Mouse (Mus musculus) skeletal muscle tissue, postnatal 0 days (tissue): ENCODE data around the gene Olfr190. TPM values are rescaled to one million over a fixed set of nuclear protein-coding genes. Genes with fewer than 3 reads are reported as not detected.

Experiments
- polyA plus RNA-seq: library from polyadenylated mRNA; unstranded; fragments of >200 nt; fragmentation: Nextera tagmentation; extraction: Ambion mirVana; gene quantifications from 2 replicates; pipeline ENCODE4 v1.2.1, GENCODE M21; 2015

The Olfr190 gene
- not detected in 2 replicates for polyA plus RNA-seq

DNA sequence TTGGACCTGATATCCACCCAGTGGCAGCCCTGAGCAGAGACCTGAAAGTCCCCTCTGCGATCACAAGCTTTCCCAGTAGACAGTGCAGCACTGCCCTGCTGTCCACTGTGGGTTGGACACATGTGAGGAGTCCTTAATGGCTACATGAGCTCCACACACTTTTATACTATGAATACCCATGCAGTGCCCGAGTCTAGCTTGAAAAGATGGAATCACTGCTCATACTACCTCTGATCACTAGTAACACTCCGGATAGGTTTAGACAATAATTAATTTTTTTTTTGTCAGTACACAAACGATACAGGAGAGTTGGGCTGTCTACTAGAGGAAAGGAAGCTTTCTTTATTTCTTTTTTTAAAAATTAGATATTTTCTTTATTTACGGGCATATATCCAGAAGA is at the start of gene Olfr190:
Olfr190 (minus strand) TSS at position 101 of the 400 bp plus-strand sequence.

DNA sequence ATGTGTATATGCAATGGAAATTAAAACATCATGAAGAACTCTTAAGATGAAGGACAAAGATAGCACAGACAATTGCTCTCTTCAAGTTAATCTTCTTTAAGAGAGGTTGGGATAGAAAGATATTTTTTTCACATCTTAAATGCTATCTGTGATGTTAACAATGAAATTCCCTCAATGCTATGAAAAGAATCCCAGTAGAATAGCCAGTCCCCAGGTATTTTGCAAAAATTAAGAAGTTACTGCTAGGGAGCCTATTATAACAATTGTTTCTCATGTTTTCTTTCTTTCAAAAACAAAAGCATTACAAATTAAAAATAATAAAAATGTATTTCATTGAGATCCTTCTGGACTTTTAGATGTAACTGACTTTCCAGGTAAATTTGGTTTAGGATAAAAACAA is 43.2 kb upstream of the Olfr190 start, which contains the start of gene Olfr194:
Olfr194 (minus strand) TSS at position 101 of the 400 bp plus-strand sequence.

DNA sequence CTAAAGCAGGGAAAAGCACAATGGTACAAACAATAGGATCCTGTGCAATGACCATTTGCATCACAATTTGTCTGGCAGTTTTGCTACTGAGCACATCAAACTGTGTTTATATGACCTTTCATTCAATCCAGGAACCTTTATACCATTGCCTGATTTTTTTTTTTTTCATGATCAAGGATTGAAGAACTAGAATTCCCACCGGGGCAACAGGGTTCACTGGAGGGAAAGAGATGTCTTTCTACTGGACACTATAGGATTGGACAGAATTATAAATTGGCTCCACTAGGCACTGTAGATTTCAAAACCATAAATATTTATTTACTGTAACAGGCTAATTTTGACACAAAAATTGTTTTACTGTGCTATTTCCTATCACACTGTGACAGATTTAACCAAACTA is 34.0 kb upstream of the Olfr190 start, which contains the start of gene Olfr193:
Olfr193 (minus strand) TSS at position 101 of the 400 bp plus-strand sequence.

DNA sequence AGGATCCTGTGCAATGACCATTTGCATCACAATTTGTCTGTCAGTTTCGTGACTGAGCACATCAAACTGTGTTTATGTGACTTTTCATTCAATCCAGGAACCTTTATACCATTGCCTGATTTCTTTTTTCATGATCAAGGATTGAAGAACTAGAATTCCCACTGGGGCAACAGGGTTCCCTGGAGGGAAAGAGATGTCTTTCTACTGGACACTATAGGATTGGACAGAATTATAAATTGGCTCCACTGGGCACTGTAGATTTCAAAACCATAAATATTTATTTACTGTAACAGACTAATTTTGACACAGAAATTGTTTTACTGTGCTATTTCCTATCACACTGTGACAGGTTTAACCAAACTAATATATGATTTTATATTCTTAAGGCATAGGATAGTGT is 11.9 kb upstream of the Olfr190 start, which contains the start of gene Olfr191:
Olfr191 (minus strand) TSS at position 101 of the 400 bp plus-strand sequence.

DNA sequence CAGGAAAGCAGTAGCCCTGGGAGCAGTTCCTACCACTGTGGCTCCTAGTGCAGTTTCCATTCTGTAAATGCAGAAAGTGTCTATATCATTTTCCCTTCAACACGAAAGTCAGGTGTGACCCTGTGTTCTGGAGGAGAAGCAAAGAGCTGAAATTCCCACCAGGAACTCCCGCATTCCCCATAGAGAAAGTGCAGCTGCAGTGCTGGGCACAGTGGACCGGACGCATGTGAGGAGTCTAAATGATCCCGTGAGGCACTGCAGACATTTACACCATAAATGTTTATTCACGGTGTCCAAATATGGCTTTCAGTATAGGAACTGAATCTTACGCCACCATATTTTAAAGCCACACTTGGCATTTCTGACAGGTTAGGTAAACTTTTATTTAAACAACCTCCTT is 38.1 kb downstream of the Olfr190 start, which contains the start of gene Olfr187:
Olfr187 (minus strand) TSS at position 58 of the 400 bp plus-strand sequence.

DNA sequence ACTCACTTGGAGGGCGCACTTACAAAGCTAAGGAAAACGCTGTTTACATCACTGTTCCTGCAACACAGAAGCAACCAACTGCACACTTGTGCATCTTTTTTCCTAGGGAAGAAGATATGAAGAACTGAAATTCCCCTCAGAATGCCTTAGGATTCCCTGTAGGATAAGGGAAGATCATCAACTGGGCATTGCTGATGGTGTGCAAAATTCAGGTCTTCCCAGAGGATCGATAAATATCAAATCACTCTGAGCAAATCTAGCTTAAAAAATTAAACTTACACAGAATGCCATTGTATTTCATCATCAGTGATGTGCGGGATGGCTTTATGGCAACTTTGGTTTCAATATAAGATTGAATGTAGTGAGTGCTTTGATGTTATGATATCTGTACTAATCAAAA is 47.6 kb downstream of the Olfr190 start, which contains the start of gene Olfr186:
Olfr186 (minus strand) TSS at position 101 of the 400 bp plus-strand sequence.

Other genes starting within 250 kb of the Olfr190 start
- gene Olfr177, start 203.2 kb downstream of the Olfr190 start, polyA plus RNA-seq = not detected in 2 replicates
- not detected in 2 replicates for gene Olfr178, start 185.9 kb downstream of the Olfr190 start, polyA plus RNA-seq
- not detected in 2 replicates for gene Olfr181, start 149.2 kb downstream of the Olfr190 start, polyA plus RNA-seq
- gene Olfr180, start 148.6 kb downstream of the Olfr190 start, polyA plus RNA-seq = not detected in 2 replicates
- gene Olfr183, start 82.6 kb downstream of the Olfr190 start, polyA plus RNA-seq = not detected in 2 replicates
- gene Olfr186, start 47.7 kb downstream of the Olfr190 start, polyA plus RNA-seq = not detected in 2 replicates
- gene Olfr187, start 38.2 kb downstream of the Olfr190 start, polyA plus RNA-seq = not detected in 2 replicates
- gene Olfr191, start 11.8 kb upstream of the Olfr190 start, polyA plus RNA-seq = not detected in 2 replicates
- gene Olfr193, start 33.9 kb upstream of the Olfr190 start, polyA plus RNA-seq = not detected in 2 replicates
- not detected in 2 replicates for gene Olfr194, start 43.1 kb upstream of the Olfr190 start, polyA plus RNA-seq
- gene Olfr195, start 69.0 kb upstream of the Olfr190 start, polyA plus RNA-seq = not detected in 2 replicates
- not detected in 2 replicates for gene Olfr196, start 92.4 kb upstream of the Olfr190 start, polyA plus RNA-seq
- gene Olfr198, start 125.5 kb upstream of the Olfr190 start, polyA plus RNA-seq = not detected in 2 replicates
- gene Olfr199, start 141.8 kb upstream of the Olfr190 start, polyA plus RNA-seq = not detected in 2 replicates
- not detected in 2 replicates for gene Olfr201, start 194.6 kb upstream of the Olfr190 start, polyA plus RNA-seq
- not detected in 2 replicates for gene Olfr202, start 208.8 kb upstream of the Olfr190 start, polyA plus RNA-seq
- gene Olfr203, start 220.9 kb upstream of the Olfr190 start, polyA plus RNA-seq = not detected in 2 replicates
- not detected in 2 replicates for gene Olfr204, start 240.2 kb upstream of the Olfr190 start, polyA plus RNA-seq